Mouse (Mus musculus): ENCODE measurements around the gene Leng8. TPM values are rescaled to one million over a fixed set of nuclear protein-coding genes. Genes with fewer than 3 reads are reported as not detected.

Leng8 gene
- polyA plus RNA-seq, 1 experiment = 188 TPM

GRCm38 (mm10) chr7:4122783-4123182 lies 14.1 kb upstream of the Leng8 start:
- no peak for TF ChIP-seq GATA1 (IDR thresholded peaks at IDR 0.05; ENCODE audit: low read length)

GRCm38 (mm10) chr7:4123732-4124131 lies 13.1 kb upstream of the Leng8 start:
- no peak for TF ChIP-seq GATA1 (IDR thresholded peaks at IDR 0.05; ENCODE audit: low read length)

- no peak for TF ChIP-seq GATA1 (IDR thresholded peaks at IDR 0.05; ENCODE audit: low read length)
These were observed 12.5 kb upstream of the Leng8 start for GRCm38 (mm10) chr7:4124315-4124759.

GRCm38 (mm10) chr7:4124856-4125255 lies 12.0 kb upstream of the Leng8 start:
- no peak for TF ChIP-seq GATA1 (IDR thresholded peaks at IDR 0.05; ENCODE audit: low read length)

- TF ChIP-seq GATA1 (IDR thresholded peaks at IDR 0.05; ENCODE audit: low read length) = no peak
These were observed 11.5 kb upstream of the Leng8 start for GRCm38 (mm10) chr7:4125306-4125705.

- TF ChIP-seq GATA1 (IDR thresholded peaks at IDR 0.05; ENCODE audit: low read length) = no peak
These were observed 9.7 kb upstream of the Leng8 start for GRCm38 (mm10) chr7:4126992-4127785.

GRCm38 (mm10) chr7:4127894-4128293 lies 8.9 kb upstream of the Leng8 start:
- no peak for TF ChIP-seq GATA1 (IDR thresholded peaks at IDR 0.05; ENCODE audit: low read length)

- TF ChIP-seq GATA1 (IDR thresholded peaks at IDR 0.05; ENCODE audit: low read length) = no peak
These were observed 8.0 kb upstream of the Leng8 start for GRCm38 (mm10) chr7:4128860-4129259.

- TF ChIP-seq GATA1 (IDR thresholded peaks at IDR 0.05; ENCODE audit: low read length) = no peak
These were observed 6.0 kb upstream of the Leng8 start for GRCm38 (mm10) chr7:4130686-4131452.

GRCm38 (mm10) chr7:4131964-4132363 lies 4.9 kb upstream of the Leng8 start:
- no peak for TF ChIP-seq GATA1 (IDR thresholded peaks at IDR 0.05; ENCODE audit: low read length)

GRCm38 (mm10) chr7:4132581-4132980 lies 4.3 kb upstream of the Leng8 start:
- TF ChIP-seq GATA1 (IDR thresholded peaks at IDR 0.05; ENCODE audit: low read length) = no peak

- no peak for TF ChIP-seq GATA1 (IDR thresholded peaks at IDR 0.05; ENCODE audit: low read length)
These were observed 3.8 kb upstream of the Leng8 start for GRCm38 (mm10) chr7:4132998-4133397.

GRCm38 (mm10) chr7:4134911-4135310 lies 1.9 kb upstream of the Leng8 start:
- no peak for TF ChIP-seq GATA1 (IDR thresholded peaks at IDR 0.05; ENCODE audit: low read length)

- no peak for TF ChIP-seq GATA1 (IDR thresholded peaks at IDR 0.05; ENCODE audit: low read length)
These were observed 452 bp upstream of the Leng8 start for GRCm38 (mm10) chr7:4136404-4136770.

GRCm38 (mm10) chr7:4137746-4138145 lies 907 bp downstream of the Leng8 start:
- TF ChIP-seq GATA1 (IDR thresholded peaks at IDR 0.05; ENCODE audit: low read length) = no peak

GRCm38 (mm10) chr7:4138181-4138580 lies 1.3 kb downstream of the Leng8 start:
- no peak for TF ChIP-seq GATA1 (IDR thresholded peaks at IDR 0.05; ENCODE audit: low read length)

GRCm38 (mm10) chr7:4138671-4139070 lies 1.8 kb downstream of the Leng8 start:
- TF ChIP-seq GATA1 (IDR thresholded peaks at IDR 0.05; ENCODE audit: low read length) = no peak
